Mouse (Mus musculus) embryo, embryonic 11 days (tissue): Measurements from ENCODE around the gene Arhgap45.

Source experiments
- DNase-seq: peaks from one replicate; pipeline ENCODE4 v3.0.0-alpha.2; 2015

The Arhgap45 gene

DNA sequence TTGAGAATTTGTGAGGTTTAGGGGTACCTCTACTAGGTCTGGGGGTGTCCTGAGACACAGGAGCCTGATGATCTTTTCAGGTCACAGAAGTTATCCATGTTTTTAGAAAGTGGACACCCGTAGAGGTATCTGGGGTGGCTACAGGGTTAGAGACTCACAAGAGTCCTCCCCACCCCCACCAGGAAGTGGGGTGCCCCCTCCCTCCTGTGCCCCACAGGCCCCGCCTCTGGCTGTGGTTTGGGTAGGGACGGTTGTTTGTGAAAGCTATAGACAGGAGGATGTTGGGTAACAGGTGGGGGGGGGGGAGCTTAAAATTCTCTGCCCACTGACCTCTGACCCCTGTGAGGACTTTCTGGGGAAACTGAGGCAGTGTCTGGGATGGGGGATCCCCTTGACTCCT is 908 bp downstream of the Arhgap45 start:
- no peak for DNase-seq

DNA sequence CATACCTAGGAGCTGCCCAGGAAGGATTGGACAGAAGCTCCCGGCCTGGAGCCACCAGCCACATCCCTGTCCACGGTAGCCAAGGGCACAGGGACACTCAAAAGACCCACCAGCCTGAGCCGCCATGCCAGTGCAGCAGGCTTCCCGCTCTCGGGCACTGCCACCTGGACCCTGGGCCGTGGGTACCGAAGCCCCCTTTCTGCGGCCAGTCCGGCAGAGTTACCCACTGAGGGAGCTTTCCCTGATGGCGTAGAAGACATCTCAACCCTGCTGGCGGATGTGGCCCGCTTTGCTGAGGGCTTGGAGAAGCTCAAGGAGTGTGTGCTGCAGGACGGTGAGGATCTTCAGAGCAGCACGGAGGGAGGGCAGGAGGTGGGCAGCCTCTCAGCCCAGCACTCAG is 1.3 kb downstream of the Arhgap45 start:
- DNase-seq: no peak

DNA sequence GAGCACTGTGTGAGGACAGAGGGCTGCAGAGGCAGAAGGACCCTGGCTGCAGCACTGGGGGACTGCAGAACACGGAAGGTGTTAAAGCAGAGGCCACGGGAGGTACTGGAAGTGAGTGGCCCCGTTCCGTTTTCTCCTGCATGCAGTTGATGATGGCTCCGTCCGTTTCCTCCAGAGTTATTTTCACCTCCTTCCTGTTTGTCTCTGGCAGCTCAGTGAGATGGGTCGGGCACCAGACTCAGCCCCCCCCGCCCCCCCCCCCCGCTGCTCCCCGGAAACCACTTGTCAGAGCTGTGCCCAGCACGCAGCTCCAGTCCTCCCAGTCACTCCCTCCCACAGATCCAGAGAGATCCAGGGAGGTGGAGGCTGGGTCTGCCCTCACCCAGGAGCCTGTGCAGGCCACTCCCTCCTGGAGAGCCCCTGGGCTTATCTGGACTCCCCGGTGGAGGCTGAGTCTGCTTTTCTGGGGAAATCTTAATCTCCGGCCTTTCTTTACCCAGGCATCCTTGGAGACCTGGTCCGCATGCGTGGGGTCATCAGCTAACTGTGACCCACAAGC is 2.4 kb downstream of the Arhgap45 start:
- DNase-seq: no peak

DNA sequence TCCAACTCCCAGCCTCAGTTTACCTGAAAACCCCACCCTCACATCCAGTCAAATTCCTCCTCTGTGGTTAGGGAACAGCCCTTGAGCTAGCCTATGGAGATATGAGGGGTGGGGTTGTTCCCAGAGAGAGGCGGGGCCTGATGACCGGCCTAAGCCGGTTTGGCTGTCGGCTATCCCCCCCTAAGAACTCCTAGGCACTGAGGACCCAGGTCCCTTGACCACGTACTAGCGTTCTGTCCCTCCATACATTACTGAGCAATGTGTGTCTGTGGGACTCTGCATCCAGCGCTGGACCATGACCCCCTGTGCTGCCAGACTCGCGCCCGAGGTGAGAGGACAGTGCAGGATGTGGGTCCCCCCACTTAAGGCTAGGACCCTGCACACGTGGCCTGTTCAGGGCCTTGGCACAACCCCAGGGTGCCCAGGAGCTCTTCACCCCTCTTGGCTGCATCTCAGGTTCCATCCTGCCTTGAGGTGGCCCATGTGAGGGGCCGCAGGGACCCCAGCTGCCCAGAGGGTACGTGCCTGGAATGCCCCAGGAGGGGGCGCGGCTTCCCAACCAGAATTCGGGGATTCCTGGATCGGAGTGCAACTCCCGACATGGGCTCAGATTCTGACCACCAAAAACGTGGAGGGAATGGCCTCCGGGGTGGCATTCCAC is 3.1 kb downstream of the Arhgap45 start:
- DNase-seq: peak; percentile 74

DNA sequence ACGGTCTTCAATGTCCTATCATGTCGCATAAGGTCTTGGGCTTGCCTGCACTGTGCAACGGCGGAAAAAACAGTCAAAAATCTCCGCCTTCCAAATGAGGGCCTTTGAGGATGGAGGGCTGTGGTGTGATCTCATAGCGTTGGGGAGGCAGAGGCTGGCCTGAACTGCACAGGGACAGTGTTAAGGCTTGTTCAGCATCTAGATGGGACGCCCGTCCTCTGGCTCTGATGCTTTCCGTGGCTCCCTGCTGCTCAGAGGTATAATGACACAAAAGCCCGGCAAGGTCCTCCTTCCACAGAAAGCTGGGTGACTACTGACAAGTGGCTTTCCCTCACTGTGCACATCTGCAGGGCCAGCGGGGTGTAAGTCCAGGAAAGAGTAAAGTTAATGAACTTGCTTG is 3.7 kb downstream of the Arhgap45 start:
- DNase-seq: no peak

DNA sequence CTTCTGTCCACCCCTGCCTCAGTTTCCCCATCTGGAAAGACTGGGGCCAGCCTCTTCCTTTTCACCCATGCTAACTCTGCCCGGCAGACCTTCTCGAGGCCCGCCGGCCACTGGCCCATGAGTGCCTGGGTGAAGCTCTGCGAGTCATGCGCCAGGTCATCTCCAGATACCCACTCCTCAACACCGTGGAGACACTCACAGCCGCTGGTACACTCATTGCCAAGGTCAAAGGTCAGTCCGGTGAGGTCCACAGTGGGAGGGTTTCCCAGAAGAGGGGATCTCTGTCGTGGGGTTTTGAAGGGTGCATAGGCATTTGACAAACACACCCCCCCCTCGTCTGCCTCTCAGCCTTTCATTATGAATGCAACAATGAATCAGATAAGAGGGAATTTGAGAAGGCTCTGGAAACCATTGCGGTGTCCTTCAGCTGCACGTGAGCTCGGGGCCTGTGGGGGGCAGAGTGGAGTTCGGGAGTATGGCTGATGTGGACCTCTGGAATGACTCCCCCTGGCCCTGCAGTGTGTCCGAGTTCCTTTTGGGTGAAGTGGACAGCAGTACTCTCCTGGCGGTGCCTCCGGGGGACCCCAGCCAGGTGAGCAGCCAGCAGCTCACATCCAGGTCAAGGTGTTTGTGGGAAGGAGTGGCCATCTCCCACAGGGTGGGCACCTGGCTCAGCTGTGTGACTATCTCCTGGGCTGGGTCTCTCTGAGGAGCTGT is 4.3 kb downstream of the Arhgap45 start:
- DNase-seq: no peak

DNA sequence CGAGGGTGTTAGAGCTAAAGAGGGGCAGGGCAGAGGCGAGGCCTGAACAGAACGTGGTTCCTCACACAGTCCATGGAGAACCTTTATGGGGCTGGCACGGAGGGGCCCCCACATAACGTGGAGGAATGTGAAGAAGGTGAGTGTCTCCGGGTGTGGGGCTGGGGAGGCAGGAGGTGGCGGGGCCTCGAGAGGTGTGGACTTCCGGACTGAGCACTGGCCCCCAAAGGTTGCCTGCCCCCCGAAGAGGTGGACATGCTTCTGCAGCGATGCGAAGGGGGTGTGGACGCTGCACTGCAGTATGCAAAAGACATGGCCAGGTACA is 4.8 kb downstream of the Arhgap45 start:
- no peak for DNase-seq

DNA sequence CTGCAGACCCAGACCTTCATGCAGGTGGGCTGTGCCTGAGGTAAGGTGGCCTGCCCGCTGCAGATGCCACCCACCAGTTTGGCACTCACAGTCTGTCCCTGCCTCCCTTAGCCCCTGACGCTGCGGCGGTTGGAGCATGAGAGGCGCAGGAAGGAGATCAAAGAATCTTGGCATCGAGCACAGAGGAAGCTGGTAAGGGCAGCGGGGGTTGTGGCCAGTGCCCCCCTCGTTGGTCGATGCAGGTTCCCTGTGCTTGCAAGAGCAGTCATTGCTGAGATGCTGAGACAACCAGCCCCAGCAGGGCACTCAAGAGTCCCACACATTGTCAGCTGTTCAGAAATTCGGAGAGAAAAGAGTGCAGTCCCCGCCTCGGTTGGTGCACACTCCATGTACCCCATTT is 5.7 kb downstream of the Arhgap45 start:
- no peak for DNase-seq

DNA sequence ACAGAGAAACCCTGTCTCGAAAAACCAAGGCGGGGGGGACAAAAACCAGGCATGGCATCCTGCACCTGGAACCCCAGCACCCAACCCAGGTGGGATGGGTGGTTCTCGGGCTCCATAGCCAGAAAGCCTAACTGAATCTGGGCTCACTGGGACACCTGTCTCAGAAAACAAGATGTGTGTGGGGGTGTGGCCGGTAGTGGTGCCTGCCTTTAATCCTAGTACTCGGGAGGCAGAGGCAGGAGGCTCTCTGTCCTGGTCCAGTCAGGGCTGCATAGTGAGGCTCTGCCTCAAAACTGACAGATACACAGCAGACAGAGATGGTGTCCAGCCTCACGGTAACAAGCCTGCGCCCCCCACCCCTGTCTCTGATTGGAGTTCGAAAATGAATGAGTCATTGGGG is 6.4 kb downstream of the Arhgap45 start:
- DNase-seq: no peak

DNA sequence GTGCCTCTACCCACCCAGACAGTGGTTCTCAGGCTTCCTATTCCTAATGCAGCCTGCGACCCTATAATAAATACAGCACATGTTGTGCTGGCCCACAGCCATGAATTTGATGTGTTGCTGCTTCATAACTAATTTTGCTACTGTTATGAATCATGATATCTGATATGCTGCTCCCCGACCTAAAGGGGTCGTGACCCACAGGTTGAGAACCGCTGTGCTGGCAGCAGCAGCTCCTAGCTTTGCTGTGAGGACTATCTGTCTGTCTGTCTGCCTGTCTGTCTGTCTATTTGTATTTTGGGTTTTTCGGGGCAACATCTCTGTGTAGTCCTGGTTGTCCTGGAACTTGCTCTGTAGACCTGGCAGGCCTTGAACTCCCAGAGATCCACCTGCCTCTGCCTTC is 7.3 kb downstream of the Arhgap45 start:
- DNase-seq: no peak

DNA sequence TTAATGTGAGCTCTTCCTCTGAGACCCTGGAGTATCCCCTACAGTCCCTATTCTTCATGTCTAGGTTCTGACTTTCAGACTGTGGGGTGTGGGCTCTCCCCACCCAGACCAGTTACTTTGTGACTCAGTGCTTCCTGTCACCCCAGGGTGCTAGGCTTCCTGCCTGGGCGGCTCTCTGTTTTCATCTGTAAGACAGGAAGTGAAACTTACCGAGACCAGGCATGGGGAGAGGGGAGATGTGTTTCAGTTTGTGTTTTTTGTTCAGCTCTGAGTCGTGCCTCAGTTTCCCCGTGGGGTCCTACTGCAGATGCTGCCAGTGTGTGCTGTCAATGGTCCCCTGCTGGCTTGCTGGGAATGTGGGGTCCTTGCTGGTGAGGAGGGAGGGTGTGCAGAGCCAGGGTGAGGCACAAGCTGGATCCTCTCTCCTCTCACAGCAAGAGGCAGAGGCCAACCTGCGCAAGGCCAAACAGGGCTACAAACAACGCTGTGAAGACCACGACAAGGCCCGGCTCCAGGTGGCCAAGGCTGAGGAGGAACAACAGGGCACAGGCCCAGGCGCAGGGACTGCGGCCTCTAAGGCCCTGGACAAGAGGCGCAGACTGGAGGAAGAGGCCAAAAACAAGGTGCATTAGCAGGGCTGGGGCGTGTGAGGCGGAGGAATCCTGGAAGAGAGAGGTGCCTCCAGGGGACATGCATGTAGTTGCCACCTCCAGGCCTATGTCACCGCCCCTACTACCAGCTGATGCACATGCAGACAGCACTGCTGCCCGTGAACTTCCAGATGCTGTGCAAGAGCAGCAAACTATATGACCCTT is 8.0 kb downstream of the Arhgap45 start:
- DNase-seq: no peak

DNA sequence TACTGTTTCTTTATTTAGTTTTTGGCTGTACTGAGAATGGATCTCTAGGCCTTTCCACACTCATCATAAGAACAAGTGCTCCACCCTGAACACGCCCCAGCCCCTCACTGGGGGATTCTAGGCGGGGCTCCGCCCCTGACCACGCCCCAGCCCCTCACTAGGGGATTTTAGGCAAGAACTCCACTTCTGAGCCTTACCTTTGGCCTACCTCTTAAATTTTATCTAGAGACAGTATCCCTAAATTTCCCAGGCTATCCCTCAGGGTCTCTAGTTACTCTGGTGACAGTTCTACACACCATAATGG is 8.5 kb downstream of the Arhgap45 start:
- no peak for DNase-seq

DNA sequence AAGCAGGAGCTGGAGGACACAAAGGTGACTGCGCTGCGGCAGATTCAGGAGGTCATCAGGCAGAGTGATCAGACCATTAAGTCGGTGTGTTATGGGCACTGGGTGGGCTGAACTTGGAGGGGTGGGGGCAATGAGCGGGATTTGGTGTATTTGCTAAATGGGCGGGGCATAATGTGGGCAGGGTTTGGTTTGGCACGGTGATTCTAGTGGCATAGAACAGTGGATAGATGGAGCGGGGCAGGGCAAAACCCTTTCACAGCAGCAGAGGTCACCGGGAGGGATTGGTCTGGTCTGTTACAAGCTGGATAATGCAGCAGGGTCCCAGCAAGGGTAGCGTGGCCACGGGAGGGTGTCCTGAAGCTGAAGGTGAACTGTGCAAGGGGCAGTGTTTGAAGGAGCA is 9.0 kb downstream of the Arhgap45 start:
- DNase-seq: no peak

DNA sequence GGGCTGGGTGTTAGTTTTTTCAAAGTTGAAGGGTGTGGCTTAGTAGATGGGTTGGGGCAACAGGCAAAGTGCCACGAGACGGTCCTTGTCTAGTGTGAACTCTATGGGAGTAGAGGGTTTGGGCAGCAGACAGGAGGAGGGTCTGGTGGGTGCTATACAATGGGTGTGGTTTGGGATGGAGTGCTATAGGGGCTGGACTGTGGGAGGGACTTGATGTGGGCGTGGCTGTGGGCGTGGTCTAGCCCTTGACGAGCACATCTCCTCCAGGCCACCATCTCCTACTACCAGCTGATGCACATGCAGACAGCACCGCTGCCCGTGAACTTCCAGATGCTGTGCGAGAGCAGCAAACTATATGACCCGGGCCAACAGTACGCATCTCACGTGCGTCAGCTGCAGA is 9.4 kb downstream of the Arhgap45 start:
- no peak for DNase-seq

DNA sequence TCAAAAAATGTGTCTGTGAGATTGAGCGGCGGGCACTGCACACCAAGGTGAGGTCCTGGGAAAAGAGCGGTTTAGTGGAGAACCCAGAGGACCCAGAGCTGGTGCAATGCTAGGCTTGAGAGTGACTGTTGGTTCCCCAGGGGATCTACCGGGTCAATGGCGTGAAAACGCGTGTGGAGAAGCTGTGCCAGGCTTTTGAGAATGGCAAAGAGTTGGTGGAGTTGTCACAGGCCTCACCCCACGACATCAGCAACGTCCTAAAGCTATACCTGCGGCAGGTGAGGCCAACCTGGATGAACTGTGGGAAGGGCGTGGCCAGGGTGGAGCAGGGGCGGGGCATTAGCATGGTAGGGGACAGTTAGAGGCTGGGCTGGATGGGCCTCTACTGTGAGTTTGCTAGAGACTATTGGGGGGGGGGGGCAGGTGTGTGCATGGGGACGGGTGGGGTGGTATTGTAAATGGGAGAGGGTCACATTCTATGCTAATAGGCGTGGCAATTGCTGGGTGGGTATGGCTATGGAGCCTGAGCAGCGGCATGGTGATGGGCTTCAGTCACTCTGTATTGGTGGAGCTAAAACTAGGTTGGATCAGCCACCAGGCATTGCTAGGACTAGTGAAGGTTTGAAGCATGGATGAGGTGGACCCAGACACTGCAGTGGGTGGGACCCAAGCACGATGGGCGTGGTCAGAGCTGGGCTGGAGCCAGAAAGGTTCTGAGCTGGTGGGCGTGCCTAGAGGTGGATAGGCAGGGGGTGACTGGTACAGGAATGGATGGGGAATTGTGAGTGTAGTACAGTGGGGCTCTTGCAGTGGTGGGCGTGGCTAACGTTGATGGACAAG is 11.4 kb downstream of the Arhgap45 start:
- no peak for DNase-seq

DNA sequence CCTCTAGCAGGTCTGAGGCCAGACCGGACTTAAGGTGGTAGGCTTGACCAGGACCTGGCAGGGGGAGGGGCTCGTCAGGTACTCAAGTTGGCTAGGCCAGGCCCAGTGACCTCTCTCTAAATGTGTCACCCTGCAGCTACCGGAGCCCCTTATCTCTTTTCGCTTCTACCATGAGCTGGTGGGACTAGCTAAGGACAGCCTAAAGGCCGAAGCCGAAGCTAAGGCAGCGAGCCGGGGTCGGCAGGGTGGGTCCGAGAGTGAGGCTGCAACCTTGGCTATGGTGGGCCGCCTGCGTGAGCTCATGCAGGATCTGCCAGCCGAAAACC is 12.0 kb downstream of the Arhgap45 start:
- DNase-seq: no peak

DNA sequence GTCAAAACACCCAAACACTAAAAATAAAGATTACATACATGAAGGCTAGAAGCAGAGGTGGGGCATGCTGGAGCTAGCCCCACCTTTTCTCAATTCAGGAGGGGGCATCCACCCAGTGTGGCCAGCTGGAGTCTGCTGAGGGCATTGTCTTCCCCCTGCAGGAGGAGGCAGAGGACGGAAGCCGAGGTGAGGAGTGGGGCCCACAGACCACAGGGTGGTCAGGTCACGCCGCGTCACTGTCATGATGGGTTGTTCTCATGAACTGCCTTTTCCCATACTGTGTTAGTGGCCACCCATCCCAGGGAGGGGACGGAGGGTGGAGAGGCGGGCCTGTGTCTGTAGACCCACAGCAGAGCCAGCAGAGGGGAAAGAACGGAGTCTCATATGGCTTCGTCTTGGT is 13.7 kb downstream of the Arhgap45 start:
- DNase-seq: no peak

DNA sequence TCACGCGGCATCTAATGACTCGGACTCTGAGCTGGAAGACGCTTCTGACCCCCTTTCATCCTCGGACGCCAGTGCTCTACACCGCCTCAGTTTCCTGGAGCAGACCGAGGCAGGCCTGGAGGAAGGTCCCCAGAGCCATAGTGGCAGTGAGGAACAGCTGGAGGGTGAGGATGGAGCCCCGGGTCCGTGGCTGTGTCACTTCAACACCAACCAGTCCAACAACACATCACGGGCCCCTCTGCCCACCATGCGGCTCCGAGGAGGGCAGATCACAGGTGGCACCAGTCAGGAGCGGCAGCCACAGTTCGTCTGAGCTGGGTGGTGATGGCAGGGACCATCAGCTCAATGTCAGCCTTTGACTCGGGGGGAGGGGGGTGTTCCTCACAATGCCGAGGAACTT is 14.3 kb downstream of the Arhgap45 start:
- no peak for DNase-seq

DNA sequence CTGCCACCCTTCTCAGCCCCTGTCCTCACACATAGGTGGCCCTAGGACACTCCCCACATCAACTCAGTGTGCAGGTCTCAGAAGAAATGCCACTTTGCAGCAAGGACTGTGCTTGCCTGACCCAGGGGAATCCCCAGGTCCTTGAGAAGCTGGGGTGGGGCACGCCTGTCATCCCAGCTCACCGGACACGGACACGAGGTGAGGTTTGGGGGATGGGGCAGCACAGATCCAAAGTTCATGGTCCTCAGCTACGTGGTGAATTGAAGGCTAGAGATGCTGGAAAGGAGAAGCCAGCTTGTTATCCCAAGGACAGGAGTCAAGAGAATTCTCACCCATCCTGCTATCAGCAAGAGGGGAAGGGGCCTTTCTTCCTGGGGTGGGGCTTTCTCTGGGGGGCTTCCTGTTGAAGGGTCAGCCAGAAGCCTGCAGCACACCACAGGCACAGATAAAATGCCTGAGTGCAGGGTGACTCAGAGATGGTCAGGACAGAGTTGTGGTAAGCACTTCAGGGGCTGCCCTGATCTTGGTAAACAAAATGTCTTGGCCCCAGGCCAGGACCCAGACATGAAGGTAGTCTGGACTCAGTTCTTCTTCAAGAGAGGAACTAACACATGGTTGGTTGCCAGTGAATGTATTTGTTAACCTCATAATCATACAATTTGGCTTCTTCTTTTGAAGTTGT is 16.5 kb downstream of the Arhgap45 start:
- DNase-seq: no peak

DNA sequence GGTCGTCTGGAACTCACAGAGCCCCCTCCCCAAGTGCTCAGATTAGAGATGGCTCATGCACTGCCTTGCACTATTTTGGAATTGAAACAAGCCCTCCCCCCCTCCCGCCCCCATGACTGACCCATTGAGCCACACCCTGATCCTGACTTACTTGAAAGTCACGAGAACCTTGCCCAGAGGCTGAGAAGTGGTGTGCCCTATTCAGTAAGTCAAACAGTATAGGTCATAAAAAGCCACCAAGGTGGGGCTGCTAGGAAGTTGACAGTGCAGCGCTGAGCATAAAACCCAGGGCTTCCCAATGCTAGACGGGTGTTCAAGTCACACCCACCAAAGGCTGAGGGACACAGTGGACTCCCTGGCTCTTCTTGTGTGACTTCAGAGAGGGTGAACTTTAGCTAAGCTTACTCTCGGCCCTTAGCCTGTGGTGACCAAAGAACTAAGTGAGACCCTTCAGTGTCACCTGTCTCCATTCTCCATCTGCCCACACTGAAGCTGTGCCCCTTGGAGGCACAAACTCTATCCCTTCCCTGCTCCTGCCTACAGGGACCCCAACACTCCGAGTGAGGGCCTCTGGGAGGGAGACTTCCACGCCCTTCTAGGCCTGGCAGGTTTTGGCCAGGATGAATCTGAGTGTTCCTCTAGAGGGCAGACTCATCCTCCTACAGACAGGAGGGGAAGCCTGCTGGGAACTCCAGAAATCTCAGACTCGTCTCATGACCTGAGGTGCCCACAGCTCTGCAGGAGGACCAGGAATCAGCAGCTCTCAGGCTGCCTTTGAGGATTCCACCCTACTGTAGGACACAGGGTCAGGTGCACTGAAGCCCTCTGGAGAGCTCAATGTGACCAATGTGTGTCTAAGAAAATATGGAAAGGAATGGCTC is 17.3 kb downstream of the Arhgap45 start:
- peak; percentile 65 for DNase-seq

DNA sequence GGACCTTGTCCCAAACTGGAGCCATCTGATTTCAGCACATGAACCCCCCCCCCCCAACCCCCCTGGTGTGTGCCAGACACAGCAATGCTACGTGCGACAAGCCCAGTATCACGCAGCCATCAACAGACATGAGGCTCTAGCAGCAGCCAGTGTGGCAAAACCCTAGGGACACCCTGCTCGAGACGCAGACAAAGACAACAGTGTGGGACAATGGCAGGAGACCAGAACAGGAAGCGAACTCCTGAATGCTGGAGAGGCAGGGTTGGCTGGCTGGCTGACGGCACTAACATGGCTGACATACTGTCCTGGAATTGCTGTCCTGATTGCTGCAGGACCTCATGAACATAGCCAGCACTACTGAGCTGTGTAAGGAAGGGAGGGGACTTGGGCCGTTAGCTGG is 18.7 kb downstream of the Arhgap45 start:
- no peak for DNase-seq

DNA sequence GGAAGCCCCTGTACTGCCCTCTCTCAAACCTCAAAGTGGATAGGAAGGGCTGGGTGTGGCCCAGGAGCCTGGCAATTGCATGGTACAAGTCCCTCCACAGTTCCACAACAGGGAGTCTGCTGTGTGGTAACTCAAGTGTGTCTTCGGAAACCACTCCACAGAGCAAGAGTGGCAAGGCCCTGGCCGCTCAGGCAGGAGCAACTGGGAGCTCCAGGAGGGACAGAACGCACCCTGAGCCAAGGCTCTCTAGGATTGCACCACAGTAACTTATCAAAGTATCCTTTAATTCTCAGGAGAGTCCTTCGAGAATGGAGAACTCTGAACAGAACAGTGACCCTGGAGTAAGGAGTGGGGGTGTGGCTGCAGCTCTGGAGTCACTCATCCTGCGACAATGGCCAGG is 19.2 kb downstream of the Arhgap45 start:
- DNase-seq: no peak
